Mouse (Mus musculus) kidney, adult 2 months (tissue): Measurements from ENCODE around the gene Mkln1.

ENCODE experiments used
- CTCF ChIP-seq: fragments of 200-500 bp; conservative IDR thresholded peaks from 2 replicates; pipeline ENCODE4 v1.5.1; 2011; ENCODE audit warnings: low read depth, mild to moderate bottlenecking, control low read depth, low read length, moderate library complexity, mixed read lengths; ENCODE audit not compliant: insufficient read depth, insufficient read length
- POLR2A ChIP-seq: fragments of 200-500 bp; IDR thresholded peaks from one replicate; pipeline ENCODE4 v1.6.1; 2011; ENCODE audit warnings: low read depth, low read length, control low read depth

- TF ChIP-seq POLR2A (no peak), CTCF (no peak)
These were observed 136.2 kb downstream of the Mkln1 start for GRCm38 (mm10) chr6:31534705-31535104.
